Mouse (Mus musculus) testis, adult 2 months (tissue): ENCODE measurements around the gene Ulk4.

Source experiments
- CTCF ChIP-seq: fragments of 200-500 bp; IDR thresholded peaks from 2 replicates; pipeline ENCODE4 v1.5.1; 2012; ENCODE audit warnings: low read depth, mild to moderate bottlenecking, inconsistent platforms, low read length, moderate library complexity; ENCODE audit not compliant: control insufficient read depth, insufficient read depth, insufficient replicate concordance
- POLR2A ChIP-seq: fragments of 200-500 bp; IDR thresholded peaks from 2 replicates; pipeline ENCODE4 v1.6.1; 2012; ENCODE audit warnings: low read depth, mild to moderate bottlenecking, inconsistent platforms, low read length, moderate library complexity; ENCODE audit not compliant: control insufficient read depth

GRCm38 (mm10) chr9:120981777-120982176 is 295.2 kb downstream of the Ulk4 start:
- TF ChIP-seq POLR2A: no peak
- TF ChIP-seq CTCF: no peak
